9 mouse cellular contexts compared by ENCODE assay signal in genomic region chr13:46975031-46975551, GRCm38 (mm10). TPM values are rescaled to one million over a fixed set of nuclear protein-coding genes. Genes with fewer than 3 reads are reported as not detected.
DNase-seq lines count a peak whose midpoint lies in the region; ATAC-seq lines count a peak whose summit lies in the region.
"Had no signal": no experiment of that assay in that cellular context is flagged by ENCODE, and none has a peak within 500 bp of the region (broad histone marks: within the 10 kb centered on the region; RNA-seq: fewer than 3 reads in every experiment).

No protein-coding gene starts in this region.

- peak overlapping the region; percentile 15; the same call in 1 of the 2 replicates for H3K27ac ChIP-seq in lung, embryonic 15.5 days
- H3K27ac ChIP-seq in embryonic facial prominence, embryonic 14.5 days (replicated peaks; ENCODE audit: low read depth, low read length), result peak overlapping the region; percentile 30; the same call in 1 of the 2 replicates
- H3K27ac ChIP-seq in limb, embryonic 13.5 days, result no peak overlapping the region
- peak overlapping the region; percentile 69 for H3K27ac ChIP-seq in neural tube, embryonic 15.5 days (replicated peaks)
- H3K27ac ChIP-seq: limb, embryonic 15.5 days had no signal

- H3K36me3 ChIP-seq in lung, embryonic 15.5 days, result no peaks in the 10 kb centered on the region
- H3K36me3 ChIP-seq in embryonic facial prominence, embryonic 14.5 days (ENCODE audit: control insufficient read depth, insufficient read depth, low read length), result no peaks in the 10 kb centered on the region
- no peaks in the 10 kb centered on the region for H3K36me3 ChIP-seq in limb, embryonic 13.5 days
- H3K36me3 ChIP-seq in neural tube, embryonic 15.5 days, result no peaks in the 10 kb centered on the region
- H3K36me3 ChIP-seq: limb, embryonic 15.5 days had no signal

- no peak overlapping the region for H3K4me3 ChIP-seq in lung, embryonic 15.5 days
- 0 out of 2 replicates have a peak overlapping the region, but pooled peaks have one; percentile 10 for H3K4me3 ChIP-seq in embryonic facial prominence, embryonic 14.5 days (ENCODE audit: low read depth, low read length)
- H3K4me3 ChIP-seq in limb, embryonic 13.5 days, result no peak overlapping the region
- H3K4me3 ChIP-seq in neural tube, embryonic 15.5 days (replicated peaks), result peak overlapping the region; percentile 40
- H3K4me3 ChIP-seq: limb, embryonic 15.5 days had no signal

- DNase-seq in lung, postnatal 25 days (ENCODE audit: low spot score), result no peak
- peak; percentile 65 for DNase-seq in embryonic facial prominence, embryonic 14.5 days (ENCODE audit: low spot score)
- no peak for DNase-seq in gastrocnemius, postnatal 25 days
- DNase-seq in spleen, postnatal 10 days (ENCODE audit: low spot score in 2 of 2), result no peak
- no peak for DNase-seq in adrenal gland, postnatal 14 days

- peak; percentile 39; the same call in 1 of the 2 replicates for ATAC-seq in lung, embryonic 15.5 days (ENCODE audit: borderline replicate concordance, extremely low read depth, low FRiP score, low TSS enrichment)
- ATAC-seq in embryonic facial prominence, embryonic 14.5 days (ENCODE audit: low read depth), result peak; percentile 86
- no peak for ATAC-seq in limb, embryonic 13.5 days (ENCODE audit: low FRiP score, low read depth)
- ATAC-seq in neural tube, embryonic 15.5 days (ENCODE audit: low FRiP score), result peak; percentile 96

- H3K27me3 ChIP-seq in lung, embryonic 15.5 days, result no peaks in the 10 kb centered on the region
- H3K27me3 ChIP-seq in embryonic facial prominence, embryonic 14.5 days (replicated peaks; ENCODE audit: control insufficient read depth, insufficient read depth, low read length), result no peaks in the 10 kb centered on the region
- H3K27me3 ChIP-seq in limb, embryonic 13.5 days, result no peaks in the 10 kb centered on the region
- H3K27me3 ChIP-seq in neural tube, embryonic 15.5 days (replicated peaks), result no peaks in the 10 kb centered on the region
- H3K27me3 ChIP-seq: limb, embryonic 15.5 days had no signal

- H3K9me3 ChIP-seq in lung, embryonic 15.5 days, result no peaks in the 10 kb centered on the region
- no peaks in the 10 kb centered on the region for H3K9me3 ChIP-seq in embryonic facial prominence, embryonic 14.5 days (ENCODE audit: control insufficient read depth, low read length)
- no peaks in the 10 kb centered on the region for H3K9me3 ChIP-seq in limb, embryonic 13.5 days
- no peaks in the 10 kb centered on the region for H3K9me3 ChIP-seq in neural tube, embryonic 15.5 days (replicated peaks)
- H3K9me3 ChIP-seq: limb, embryonic 15.5 days had no signal

- H3K4me2 ChIP-seq in lung, embryonic 15.5 days, result peak overlapping the region; percentile 36
- peak overlapping the region; percentile 40 for H3K4me2 ChIP-seq in embryonic facial prominence, embryonic 14.5 days (ENCODE audit: low read depth, low read length)
- peak overlapping the region; percentile 25; the same call in 1 of the 2 replicates for H3K4me2 ChIP-seq in limb, embryonic 13.5 days (replicated peaks)
- peak overlapping the region; percentile 63 for H3K4me2 ChIP-seq in neural tube, embryonic 15.5 days
- H3K4me2 ChIP-seq: limb, embryonic 15.5 days had no signal

- no peak overlapping the region for H3K9ac ChIP-seq in lung, embryonic 15.5 days
- H3K9ac ChIP-seq in embryonic facial prominence, embryonic 14.5 days (ENCODE audit: low read depth, low read length), result no peak overlapping the region
- H3K9ac ChIP-seq in limb, embryonic 13.5 days, result no peak overlapping the region
- H3K9ac ChIP-seq in neural tube, embryonic 15.5 days (replicated peaks), result peak overlapping the region; percentile 37
- H3K9ac ChIP-seq: limb, embryonic 15.5 days had no signal

- WGBS in lung, embryonic 15.5 days, result 41% methylated on average over 14 of the region's 14 CpGs
- WGBS in embryonic facial prominence, embryonic 14.5 days, result 30% methylated on average over 13 of the region's 14 CpGs
- WGBS in limb, embryonic 13.5 days, result 71% methylated on average over 14 of the region's 14 CpGs
- WGBS in neural tube, embryonic 15.5 days, result 12% methylated on average over 13 of the region's 14 CpGs

- peaks cover 11% of the 10 kb centered on the region for H3K4me1 ChIP-seq in lung, embryonic 15.5 days
- H3K4me1 ChIP-seq in embryonic facial prominence, embryonic 14.5 days (ENCODE audit: control insufficient read depth, insufficient read depth, low read length), result peaks cover 5% of the 10 kb centered on the region
- H3K4me1 ChIP-seq in limb, embryonic 13.5 days, result peaks cover 7% of the 10 kb centered on the region
- peaks cover 8% of the 10 kb centered on the region; the same call in 1 of the 2 replicates for H3K4me1 ChIP-seq in neural tube, embryonic 15.5 days

RNA-seq across cellular contexts. Expression of gene Nhlrc1, which starts 39.6 kb away (rescaled TPM):
- 3.4 and 4.3 TPM in 2 replicates for polyA plus RNA-seq in lung, embryonic 15.5 days (2015; fragmentation: Nextera tagmentation; extraction: Ambion mirVana)
- 4.1 and 4.8 TPM in 2 replicates for polyA plus RNA-seq in embryonic facial prominence, embryonic 14.5 days (2014; fragmentation: Nextera tagmentation; extraction: Ambion mirVana)
- 3.4 and 4.3 TPM in 2 replicates for polyA plus RNA-seq in limb, embryonic 13.5 days (2015; fragmentation: Nextera tagmentation; extraction: Ambion mirVana)
- 13.3 and 16.7 TPM in 2 replicates for polyA plus RNA-seq in neural tube, embryonic 15.5 days (2015; fragmentation: Nextera tagmentation; extraction: Ambion mirVana)
- total RNA-seq in gastrocnemius, postnatal 25 days (2021), result 1 to 10 TPM; 3.7 to 4.6 TPM
- total RNA-seq in adrenal gland, postnatal 14 days (2021), result 3.3 and 4.0 TPM in 2 replicates

RNA-seq across cellular contexts. Expression of gene Kif13a, which starts 45.4 kb away (rescaled TPM):
- polyA plus RNA-seq in lung, embryonic 15.5 days (2015; fragmentation: Nextera tagmentation; extraction: Ambion mirVana), result 30.6 and 32.5 TPM in 2 replicates
- polyA plus RNA-seq in embryonic facial prominence, embryonic 14.5 days (2014; fragmentation: Nextera tagmentation; extraction: Ambion mirVana), result 24.0 and 25.2 TPM in 2 replicates
- polyA plus RNA-seq in limb, embryonic 13.5 days (2015; fragmentation: Nextera tagmentation; extraction: Ambion mirVana), result 17.4 and 20.3 TPM in 2 replicates
- polyA plus RNA-seq in neural tube, embryonic 15.5 days (2015; fragmentation: Nextera tagmentation; extraction: Ambion mirVana), result 10.2 and 10.4 TPM in 2 replicates
- 10 to 100 TPM; 66.5 to 70.1 TPM for total RNA-seq in gastrocnemius, postnatal 25 days (2021)
- total RNA-seq in adrenal gland, postnatal 14 days (2021), result 27.4 and 32.3 TPM in 2 replicates

Comparison
In these comparisons a context has a peak if more than half of its experiments do, and no peak if none do; other contexts are left out.
1. H3K4me3 ChIP-seq: peak in embryonic facial prominence, embryonic 14.5 days (single experiment) and neural tube, embryonic 15.5 days (single experiment); none in lung, embryonic 15.5 days (single experiment) and limb, embryonic 13.5 days (single experiment).
2. Peak in every context shown above with its lines, with median percentiles within 50 percentile points of each other: H3K4me2 ChIP-seq.